Mouse (Mus musculus): ENCODE measurements around the gene Fancm.
"Not testable (repeated sequence)": the region's sequence is repeated elsewhere in the genome, so short reads cannot be mapped to it uniquely, and the experiment has no call there.

Fancm gene

GRCm38 (mm10) chr12:65136121-65136520 lies 60.7 kb downstream of the Fancm start:
- DNase-seq = not testable (repeated sequence)

- DNase-seq = peak; percentile 92 to 93
Measured at GRCm38 (mm10) chr12:65172021-65172951, 96.9 kb downstream of the Fancm start, which contains the start of gene Mis18bp1. Mis18bp1 (minus strand) TSS chr12:65172604.

- peak; percentile 58 to 65 for DNase-seq
Measured at GRCm38 (mm10) chr12:65172959-65173358, 97.6 kb downstream of the Fancm start.

GRCm38 (mm10) chr12:65173736-65174135 lies 98.3 kb downstream of the Fancm start:
- peak in 1 of 2 experiments; percentile 4 for DNase-seq

Data from cerebellum, postnatal 36 days (tissue).